Mouse (Mus musculus) thymus, postnatal 10 days (tissue): ENCODE measurements around the gene Gtpbp3.

Experiments used
- DNase-seq, 2 experiments: peaks; one replicate each; pipeline ENCODE4 v3.0.0; 2021; ENCODE audit warnings: low spot score in 2 of 2

Gene Gtpbp3

GRCm38 (mm10) chr8:71497077-71497645, 9.3 kb downstream of the Gtpbp3 start:
- DNase-seq, result no peak

GRCm38 (mm10) chr8:71497881-71498501, 10.1 kb downstream of the Gtpbp3 start:
- no peak for DNase-seq

- no peak for DNase-seq
Observed at GRCm38 (mm10) chr8:71498816-71499690, 11.2 kb downstream of the Gtpbp3 start.

GRCm38 (mm10) chr8:71504349-71504748, 16.4 kb downstream of the Gtpbp3 start:
- DNase-seq, result no peak

GRCm38 (mm10) chr8:71505326-71505725, 17.4 kb downstream of the Gtpbp3 start:
- DNase-seq, result no peak

GRCm38 (mm10) chr8:71505979-71506378, 18.1 kb downstream of the Gtpbp3 start:
- DNase-seq, result no peak

- peak; percentile 59 to 69 for DNase-seq
Observed at GRCm38 (mm10) chr8:71507589-71508104, 19.7 kb downstream of the Gtpbp3 start.

GRCm38 (mm10) chr8:71509316-71509715, 21.4 kb downstream of the Gtpbp3 start:
- DNase-seq, result no peak

- no peak for DNase-seq
Observed at GRCm38 (mm10) chr8:71511644-71512043, 23.7 kb downstream of the Gtpbp3 start, which contains the start of gene Plvap. Plvap (minus strand) TSS chr8:71511752.

GRCm38 (mm10) chr8:71513018-71513754, 25.3 kb downstream of the Gtpbp3 start:
- DNase-seq, result no peak

GRCm38 (mm10) chr8:71515043-71515442, 27.1 kb downstream of the Gtpbp3 start:
- no peak for DNase-seq

- no peak for DNase-seq
Observed at GRCm38 (mm10) chr8:71516786-71517185, 28.9 kb downstream of the Gtpbp3 start.

GRCm38 (mm10) chr8:71519037-71519825, 31.3 kb downstream of the Gtpbp3 start:
- peak in 1 of 2 experiments; percentile 60 for DNase-seq

GRCm38 (mm10) chr8:71521634-71522033, 33.7 kb downstream of the Gtpbp3 start:
- peak; percentile 88 to 97 for DNase-seq

- DNase-seq, result no peak
Observed at GRCm38 (mm10) chr8:71525226-71526050, 37.5 kb downstream of the Gtpbp3 start, which contains the start of gene Ccdc194. Ccdc194 (minus strand) TSS chr8:71525711.

GRCm38 (mm10) chr8:71526272-71526671, 38.4 kb downstream of the Gtpbp3 start:
- DNase-seq, result no peak

GRCm38 (mm10) chr8:71527162-71527870, 39.4 kb downstream of the Gtpbp3 start:
- no peak for DNase-seq

GRCm38 (mm10) chr8:71528362-71529073, 40.6 kb downstream of the Gtpbp3 start:
- peak; percentile 49 to 52 for DNase-seq
